Mouse (Mus musculus): ENCODE data around the gene Cobl.

The Cobl gene

DNA sequence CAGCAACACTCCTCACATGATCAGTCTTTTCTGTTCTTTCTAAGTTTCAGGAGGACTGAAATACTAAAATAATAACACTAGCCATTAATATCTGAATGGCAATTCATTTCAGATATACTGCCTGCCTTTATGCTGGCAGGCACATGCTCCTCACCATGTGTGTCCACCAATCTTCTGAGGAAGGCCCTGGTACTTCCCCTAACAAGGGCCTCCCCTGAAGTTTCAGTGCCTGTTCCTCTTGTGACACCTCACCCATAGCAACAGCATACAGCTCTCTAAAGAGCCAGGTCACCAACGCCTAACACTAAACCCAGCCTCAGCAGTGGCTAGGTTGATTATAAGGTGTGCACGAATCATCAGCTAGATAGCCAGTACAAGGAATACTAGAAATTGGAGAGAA is 20.5 kb downstream of the Cobl start:
- DNase-seq (ENCODE audit: low read depth, low spot score): no peak

- no peak for DNase-seq (ENCODE audit: low read depth, low spot score)
Measured at GRCm38 (mm10) chr11:12443614-12444013, 21.1 kb downstream of the Cobl start.

DNA sequence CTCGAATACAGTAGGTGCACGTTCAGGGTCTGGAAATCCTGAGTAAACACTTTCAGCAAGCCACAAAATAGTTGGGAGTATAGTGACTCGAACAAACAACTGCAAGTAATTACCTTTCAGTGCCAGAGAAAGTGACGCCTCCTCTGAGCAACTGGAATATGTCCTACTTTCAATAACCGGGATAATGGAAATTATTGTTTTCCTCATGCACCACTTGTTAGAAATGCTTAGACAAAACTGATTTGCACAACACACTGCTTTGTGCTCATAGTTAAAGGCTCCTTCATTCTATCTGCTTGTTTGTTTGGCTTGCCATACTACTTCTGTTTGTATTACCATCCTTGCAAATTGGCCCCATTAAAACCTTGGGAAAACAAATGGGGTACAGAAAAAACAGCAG is 21.6 kb downstream of the Cobl start:
- no peak for DNase-seq (ENCODE audit: low read depth, low spot score)

GRCm38 (mm10) chr11:12442283-12442682 is 22.5 kb downstream of the Cobl start:
- no peak for DNase-seq (ENCODE audit: low read depth, low spot score)

DNA sequence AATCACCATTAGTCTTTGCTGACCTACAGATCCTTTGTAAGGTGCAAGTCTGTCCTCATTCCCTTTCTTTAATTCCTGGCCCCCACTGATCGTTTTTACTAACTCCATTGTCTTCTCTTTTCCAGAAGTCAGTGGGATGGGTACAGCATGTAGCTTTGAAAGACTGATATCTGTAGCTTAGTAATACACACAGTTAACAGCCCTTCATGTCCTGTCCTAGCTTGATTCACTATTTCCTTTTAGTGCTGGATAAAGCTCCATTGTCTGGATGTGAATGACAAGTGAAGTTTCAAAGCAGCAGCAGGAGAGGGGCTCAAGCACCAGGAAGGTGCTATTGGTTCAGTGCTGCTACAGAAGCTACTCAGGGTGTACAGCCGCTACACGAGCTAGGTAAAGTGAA is 28.9 kb downstream of the Cobl start:
- DNase-seq (ENCODE audit: low read depth, low spot score): no peak

- DNase-seq (ENCODE audit: low read depth, low spot score): no peak
Measured at GRCm38 (mm10) chr11:12435018-12435417, 29.7 kb downstream of the Cobl start.

DNA sequence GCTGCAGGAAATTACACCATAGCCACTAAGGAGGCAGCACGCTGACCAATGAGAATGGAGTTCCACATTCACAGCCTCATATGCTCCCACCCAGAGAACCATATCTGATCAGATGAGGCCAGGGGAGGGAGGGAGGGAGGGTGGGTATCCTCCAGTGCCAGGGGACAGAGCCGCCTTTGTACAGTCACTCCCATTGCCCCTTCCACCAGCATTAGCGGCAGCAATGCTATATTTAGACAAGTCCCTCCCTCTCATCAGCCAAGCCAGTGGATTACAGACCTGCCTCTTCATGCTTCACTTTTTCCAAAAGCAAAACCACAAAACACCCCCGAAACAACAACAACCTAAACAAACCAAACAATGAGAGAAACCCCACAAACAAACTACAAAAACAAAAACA is 30.2 kb downstream of the Cobl start:
- no peak for DNase-seq (ENCODE audit: low read depth, low spot score)

DNA sequence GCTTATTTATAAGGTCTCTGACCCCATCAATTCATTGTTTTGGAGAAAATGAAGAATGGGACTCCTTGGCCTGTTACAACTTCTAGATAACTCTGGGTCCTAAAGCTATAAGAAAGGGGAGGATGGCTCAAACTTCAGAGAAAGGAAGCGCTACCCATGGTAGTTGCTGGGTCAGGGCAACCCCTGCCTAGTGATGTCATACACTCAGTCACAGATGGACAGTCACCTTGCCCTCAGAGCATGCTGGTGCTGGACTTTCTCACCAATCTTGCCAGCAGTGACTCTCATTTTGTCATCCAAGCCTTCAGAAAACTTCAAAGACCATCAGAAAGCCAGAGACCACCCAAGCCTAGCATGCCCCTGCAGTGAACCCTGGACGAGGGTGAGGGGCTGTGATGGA is 32.8 kb downstream of the Cobl start:
- no peak for DNase-seq (ENCODE audit: low read depth, low spot score)

DNA sequence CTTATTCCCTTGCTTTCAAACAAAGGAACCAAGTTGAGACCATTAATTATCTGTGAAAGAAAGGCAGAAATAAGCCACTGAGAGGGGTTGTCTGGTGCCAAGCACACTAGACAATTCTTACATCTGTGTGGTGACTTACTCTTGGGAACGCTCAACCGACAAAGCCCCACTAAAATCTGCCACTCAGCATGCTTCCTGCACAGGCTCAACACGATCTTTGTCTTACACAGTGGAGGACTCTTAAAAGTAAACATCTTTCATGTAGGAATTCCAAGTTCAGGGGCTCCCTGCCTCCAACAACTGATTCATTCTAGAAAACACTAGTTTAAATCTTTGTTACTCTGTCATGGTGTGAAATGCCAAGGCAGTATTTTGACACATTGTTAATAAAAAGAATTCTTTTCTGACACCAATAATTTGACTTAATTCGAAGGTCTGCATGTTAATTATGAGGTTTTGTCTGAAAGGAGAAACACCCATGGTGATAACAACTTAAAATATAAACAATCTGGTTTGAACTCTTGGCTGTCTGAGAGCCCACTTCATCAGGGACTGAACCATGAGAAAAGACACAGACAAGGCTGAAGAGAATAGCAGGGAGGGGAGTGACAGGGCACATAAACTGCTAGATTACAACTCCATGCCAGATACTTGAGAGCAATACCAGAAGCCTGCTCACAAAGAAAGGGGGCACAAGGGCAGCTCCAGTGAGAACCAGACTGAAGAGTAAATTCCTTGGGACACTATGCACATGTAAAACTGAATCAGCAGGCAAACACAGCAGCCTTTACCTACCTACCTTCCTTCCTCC is 34.3 kb downstream of the Cobl start:
- no peak for DNase-seq (ENCODE audit: low read depth, low spot score)

DNA sequence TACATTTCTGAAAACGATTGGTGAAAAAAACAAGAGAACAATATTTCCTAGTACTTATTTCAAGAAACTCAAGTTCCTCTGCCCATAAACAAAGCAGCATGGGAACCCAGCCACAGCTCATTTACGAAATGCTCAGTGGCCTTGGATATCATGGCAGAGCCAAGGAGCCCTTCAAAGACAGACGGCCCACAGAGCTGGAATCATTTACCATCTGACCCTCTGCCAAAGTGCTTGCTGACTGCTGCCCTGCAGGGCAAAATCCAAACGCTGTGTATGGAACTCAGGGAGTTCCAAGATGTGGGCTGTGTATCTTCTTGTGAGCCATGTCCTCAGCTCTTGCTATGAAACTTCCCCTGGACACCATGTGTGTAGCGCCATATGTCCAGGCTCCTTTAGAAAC is 38.0 kb downstream of the Cobl start:
- DNase-seq (ENCODE audit: low read depth, low spot score): no peak

GRCm38 (mm10) chr11:12424205-12424604 is 40.6 kb downstream of the Cobl start:
- DNase-seq (ENCODE audit: low read depth, low spot score): no peak

DNA sequence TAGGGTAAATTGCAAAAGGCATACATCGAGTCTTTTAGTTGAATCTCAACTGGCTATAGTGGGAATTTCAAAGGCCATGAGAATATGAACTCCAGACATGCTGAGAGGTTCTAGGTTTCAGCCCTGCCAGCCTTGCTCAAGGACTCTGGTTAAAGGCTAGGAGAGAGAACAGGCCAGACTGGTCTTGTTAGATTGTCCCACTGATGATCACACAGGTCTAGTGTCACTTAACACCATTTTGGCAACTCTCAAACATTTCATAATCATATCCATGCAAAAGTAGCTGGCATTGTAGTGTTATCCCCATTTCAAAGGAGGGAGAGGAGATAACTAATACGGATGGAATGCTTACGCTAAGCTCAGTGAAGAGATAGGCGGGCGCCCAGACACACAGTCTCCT is 43.6 kb downstream of the Cobl start:
- DNase-seq (ENCODE audit: low read depth, low spot score): no peak

GRCm38 (mm10) chr11:12420146-12420545 is 44.6 kb downstream of the Cobl start:
- DNase-seq (ENCODE audit: low read depth, low spot score): no peak

DNA sequence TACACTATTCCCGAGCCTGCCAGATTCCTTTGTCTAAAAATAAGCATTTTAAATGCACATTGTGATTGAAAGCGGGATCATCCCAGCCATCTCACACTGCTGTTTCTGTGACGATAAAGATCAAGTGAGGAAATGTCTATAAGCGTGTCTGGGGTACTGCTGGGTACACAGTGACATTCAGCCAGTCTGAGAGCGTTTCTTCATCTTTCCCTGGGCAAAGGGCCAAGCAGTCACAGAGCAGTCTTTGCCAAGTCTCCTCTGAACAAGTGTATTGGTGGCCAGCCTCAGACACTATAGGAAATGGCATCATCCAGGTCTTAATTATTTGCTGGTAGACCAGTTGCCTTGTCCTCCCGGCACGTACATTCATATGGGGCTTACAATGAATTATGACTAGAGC is 47.9 kb downstream of the Cobl start:
- DNase-seq (ENCODE audit: low read depth, low spot score): no peak

- DNase-seq (ENCODE audit: low read depth, low spot score): no peak
Measured at GRCm38 (mm10) chr11:12415329-12415728, 49.4 kb downstream of the Cobl start.

DNA sequence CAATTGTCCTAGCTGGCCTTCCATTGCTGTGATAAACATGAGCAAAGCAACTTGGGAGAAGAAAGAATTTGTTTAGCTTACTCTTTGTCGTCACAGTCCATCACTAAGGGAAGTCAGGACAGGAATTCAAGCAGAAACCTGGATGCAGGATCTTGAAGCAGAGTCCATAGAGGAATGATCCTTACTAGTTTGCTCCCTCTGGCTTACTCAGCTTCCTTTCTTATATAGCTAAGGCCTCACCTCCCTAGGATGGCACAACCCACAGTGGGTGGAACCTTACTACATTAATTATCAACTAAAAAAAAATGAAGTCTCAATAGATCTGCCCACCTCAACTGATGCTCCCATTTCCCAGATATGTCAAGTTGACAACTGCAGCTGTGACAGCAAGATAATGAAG is 52.8 kb downstream of the Cobl start:
- no peak for DNase-seq (ENCODE audit: low read depth, low spot score)

DNA sequence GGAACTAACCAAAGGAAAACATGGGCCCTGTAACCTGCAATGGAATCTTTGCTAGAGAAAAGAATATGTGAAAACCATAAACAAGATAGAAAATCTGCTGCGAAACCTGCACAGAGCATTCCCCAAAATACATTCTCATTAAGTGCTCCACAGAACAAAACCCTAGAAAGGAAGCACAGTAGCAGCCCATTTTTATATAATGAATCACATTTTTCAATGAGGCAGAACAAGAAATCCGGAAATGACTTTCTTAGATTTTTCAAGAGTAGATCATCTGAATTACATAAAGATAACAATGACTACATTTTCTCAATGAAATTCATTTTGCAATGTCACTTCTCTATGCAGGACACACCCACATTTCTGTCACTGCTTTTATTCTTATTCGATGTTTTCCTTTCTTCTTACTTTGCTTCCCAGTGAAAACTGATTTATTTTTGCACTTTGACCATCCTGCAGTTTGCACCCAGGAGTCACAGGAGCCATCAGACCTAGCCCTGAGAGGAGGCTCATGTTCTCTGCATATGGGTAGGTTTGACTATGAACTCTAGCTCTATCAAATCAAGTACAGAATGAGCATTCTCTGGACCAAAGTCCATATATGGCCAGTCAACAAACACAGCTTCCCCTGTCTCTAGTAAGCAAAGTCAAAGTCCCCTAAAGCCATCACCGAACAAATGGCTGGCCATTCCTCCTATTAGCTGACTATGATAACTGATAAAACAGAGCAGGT is 53.5 kb downstream of the Cobl start:
- DNase-seq (ENCODE audit: low read depth, low spot score): no peak

GRCm38 (mm10) chr11:12409463-12409862 is 55.3 kb downstream of the Cobl start:
- no peak for DNase-seq (ENCODE audit: low read depth, low spot score)

GRCm38 (mm10) chr11:12407834-12408233 is 56.9 kb downstream of the Cobl start:
- DNase-seq (ENCODE audit: low read depth, low spot score): no peak

DNA sequence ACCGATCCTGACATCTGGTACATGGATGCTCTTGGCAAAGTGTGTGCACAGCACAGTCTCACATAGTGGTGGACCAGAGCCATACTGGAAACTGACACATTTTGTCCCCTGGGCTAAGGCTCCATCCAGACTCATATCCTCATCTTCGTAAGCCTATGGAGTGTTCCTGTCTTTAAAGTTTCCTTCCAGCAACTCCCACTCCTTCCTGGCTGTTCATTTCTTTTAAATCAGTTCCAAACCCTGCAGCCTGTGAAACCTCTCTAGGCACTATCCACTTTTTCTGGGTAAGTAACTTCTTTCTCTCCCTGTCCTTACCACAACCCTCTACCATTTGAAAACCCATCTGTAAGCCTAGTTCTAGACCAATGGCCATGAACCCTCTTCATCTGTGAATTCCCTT is 64.9 kb downstream of the Cobl start:
- no peak for DNase-seq (ENCODE audit: low read depth, low spot score)

DNA sequence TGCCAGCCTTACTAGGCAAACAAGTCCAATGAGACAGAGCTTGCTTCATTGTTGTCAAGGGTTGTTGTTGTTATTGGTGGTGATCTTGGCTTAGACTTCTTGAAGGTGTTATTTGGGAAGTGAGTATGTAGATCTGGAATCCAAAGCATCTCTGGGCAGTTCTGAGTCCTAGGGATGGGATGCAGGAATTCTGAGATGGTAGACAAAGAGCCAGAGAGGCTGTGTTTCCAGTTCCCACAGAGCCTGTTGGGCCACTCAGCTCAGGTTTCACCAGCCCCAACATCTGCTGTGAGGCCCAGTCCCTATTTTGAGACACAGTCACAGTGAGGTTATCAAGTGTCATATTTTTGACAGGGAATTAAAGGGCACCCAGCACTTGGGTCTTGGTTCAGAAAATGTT is 68.6 kb downstream of the Cobl start:
- DNase-seq (ENCODE audit: low read depth, low spot score): no peak

GRCm38 (mm10) chr11:12394701-12395100 is 70.1 kb downstream of the Cobl start:
- no peak for DNase-seq (ENCODE audit: low read depth, low spot score)

- DNase-seq (ENCODE audit: low read depth, low spot score): no peak
Measured at GRCm38 (mm10) chr11:12394151-12394550, 70.6 kb downstream of the Cobl start.
